Mouse (Mus musculus) cerebellum, postnatal 4 days (tissue): ENCODE results near the gene Slc16a6.
"Not testable (repeated sequence)": the region's sequence is repeated elsewhere in the genome, so short reads cannot be mapped to it uniquely, and the experiment has no call there.

ENCODE experiments used
- DNase-seq, 2 experiments: peaks; one replicate each; pipeline ENCODE4 v3.0.0; 2022; ENCODE audit warnings: low spot score in 2 of 2, mixed read lengths in 1 of 2

Slc16a6 gene

GRCm38 (mm10) chr11:109473171-109474085 lies at the start of gene Slc16a6, which contains the start of gene Arsg:
TSS of gene Slc16a6 (minus strand) at chr11:109473598.
TSS of gene Arsg (plus strand) at chr11:109473374.
- peak; percentile 63 to 85 for DNase-seq

GRCm38 (mm10) chr11:109520958-109521357 lies 47.6 kb upstream of the Slc16a6 start:
- DNase-seq = no peak

DNA sequence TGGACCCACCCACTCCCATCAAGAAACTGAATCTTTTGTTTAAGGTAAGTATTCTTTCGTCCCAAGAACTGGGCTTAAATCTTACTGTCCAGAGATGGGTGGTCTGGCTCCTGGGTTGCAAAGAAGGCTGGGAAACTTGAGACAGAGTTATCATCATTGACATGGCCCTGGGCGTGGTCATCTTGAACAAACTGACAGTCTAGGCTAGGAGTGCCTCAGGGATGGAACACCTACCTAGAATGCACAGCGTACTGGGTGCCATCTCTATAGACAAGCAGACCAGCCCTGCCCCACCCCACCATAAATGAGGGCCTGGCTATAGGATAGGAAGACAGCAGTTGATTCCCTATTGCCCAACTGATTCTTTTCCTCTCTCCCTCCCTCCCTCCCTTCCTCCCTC lies 44.4 kb upstream of the Slc16a6 start:
- no peak for DNase-seq

GRCm38 (mm10) chr11:109517330-109517729 lies 43.9 kb upstream of the Slc16a6 start:
- DNase-seq = no peak

DNA sequence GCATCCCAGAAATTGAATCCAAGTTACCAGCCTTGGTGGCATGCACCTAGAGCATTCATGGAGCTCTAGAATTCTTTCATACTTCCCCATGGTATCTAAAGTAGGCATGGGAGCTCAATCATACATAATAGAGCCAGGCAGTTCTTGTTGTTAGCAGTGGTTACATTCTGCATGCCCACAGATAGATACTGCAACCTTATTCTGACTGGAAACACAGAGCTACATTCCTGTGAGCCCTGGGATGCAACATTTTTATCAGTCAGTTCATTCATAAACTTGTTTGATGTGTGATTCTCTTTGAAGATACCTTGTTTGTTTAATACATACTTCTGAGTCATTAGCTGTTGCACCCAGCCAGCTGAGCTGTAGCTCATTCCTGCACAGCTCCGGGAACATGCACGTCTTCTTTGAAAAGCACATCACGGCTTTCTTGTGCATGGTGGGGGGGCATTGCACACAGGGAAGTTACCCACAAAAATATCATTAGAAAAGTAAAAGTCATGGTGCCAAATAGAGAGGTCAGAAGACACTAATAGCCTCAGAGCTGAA lies 40.7 kb upstream of the Slc16a6 start:
- no peak for DNase-seq

- no peak for DNase-seq
Measured at GRCm38 (mm10) chr11:109512995-109513675, 39.7 kb upstream of the Slc16a6 start.

DNA sequence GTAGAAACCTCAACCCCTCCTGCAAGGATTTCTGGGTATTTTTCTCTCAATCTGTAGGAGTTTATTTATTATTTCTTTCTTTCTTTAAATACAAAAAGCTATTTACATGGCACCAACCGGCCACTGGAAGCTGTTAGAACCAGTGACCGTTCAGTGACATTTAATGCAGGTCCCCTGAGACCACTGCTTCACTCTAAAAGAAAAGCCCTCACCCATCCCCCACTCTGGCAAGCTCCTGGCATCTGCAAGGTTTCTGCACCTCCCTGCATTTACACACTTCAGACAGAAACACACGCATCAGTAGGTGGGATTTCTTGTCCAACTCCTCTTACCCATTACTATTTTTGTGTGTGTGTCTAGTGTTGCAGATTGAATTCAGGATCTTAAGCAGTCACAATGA lies 33.7 kb upstream of the Slc16a6 start:
- DNase-seq = no peak

DNA sequence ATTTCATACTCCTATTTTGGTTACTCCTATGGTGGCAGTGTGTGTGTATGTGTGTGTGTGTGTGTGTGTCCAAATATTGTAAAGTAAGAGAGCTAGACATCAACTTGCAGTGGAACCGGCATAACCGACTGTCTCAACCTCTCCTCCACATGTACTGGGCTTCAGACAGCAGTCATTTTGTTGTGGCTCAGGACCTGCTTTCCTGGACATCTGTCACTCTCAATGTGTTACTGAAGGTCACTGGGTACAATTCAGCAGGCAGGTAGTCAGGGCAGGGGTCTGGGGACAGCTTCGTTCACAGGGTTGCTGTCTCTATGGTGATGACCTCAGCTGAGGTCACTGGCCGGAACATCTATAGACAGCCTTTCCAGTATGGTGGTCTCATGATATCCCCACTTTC lies 32.4 kb upstream of the Slc16a6 start:
- DNase-seq = no peak

DNA sequence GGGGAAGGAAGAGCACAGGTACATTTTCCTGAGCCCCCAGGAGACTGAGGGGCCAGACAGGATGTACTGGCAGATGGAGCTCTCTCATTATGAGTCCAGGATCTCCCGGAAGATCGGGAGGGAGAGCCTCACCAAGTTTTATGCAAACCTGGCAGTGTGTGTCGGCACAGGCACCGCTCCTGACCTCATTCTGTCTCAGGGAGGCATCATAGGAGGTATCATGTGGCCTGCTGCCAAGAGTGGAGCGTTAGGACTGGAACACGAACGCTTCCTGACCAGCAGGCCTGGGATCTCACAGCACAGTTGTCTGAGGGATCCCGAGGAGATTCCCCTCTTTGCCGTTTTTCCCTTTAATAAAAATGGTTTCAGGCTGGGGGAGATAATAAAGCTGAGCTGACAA lies 31.6 kb upstream of the Slc16a6 start:
- DNase-seq = peak in 1 of 2 experiments; percentile 34

- no peak for DNase-seq
Measured at GRCm38 (mm10) chr11:109500206-109500605, 26.8 kb upstream of the Slc16a6 start.

GRCm38 (mm10) chr11:109497990-109498389 lies 24.6 kb upstream of the Slc16a6 start:
- DNase-seq = no peak

- no peak for DNase-seq
Measured at GRCm38 (mm10) chr11:109496996-109497714, 23.8 kb upstream of the Slc16a6 start.

DNA sequence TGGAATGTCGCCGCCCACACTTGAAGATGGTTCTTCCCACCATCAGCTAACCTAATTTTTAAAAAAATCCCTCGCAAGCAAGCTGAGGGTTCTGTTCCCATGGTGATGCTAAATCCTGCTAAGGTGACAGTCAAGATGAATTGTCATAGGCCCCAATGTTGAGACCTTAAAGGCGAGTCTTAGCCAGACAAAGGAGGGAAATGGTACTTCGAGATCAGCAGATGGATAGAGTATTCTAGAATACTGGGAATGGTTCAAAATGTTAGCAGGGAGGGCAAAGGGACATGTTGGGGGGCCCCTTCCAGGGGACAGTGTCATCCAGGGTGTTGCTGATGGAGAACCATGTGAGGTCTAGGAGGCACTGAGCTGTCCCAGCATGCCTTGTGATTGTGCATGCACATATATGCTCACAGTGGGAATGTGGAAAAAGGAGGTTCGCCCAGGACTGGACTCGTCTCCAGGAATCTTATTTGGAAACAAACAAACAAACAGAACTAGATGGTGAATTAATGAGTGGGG lies 23.1 kb upstream of the Slc16a6 start:
- DNase-seq = no peak

DNA sequence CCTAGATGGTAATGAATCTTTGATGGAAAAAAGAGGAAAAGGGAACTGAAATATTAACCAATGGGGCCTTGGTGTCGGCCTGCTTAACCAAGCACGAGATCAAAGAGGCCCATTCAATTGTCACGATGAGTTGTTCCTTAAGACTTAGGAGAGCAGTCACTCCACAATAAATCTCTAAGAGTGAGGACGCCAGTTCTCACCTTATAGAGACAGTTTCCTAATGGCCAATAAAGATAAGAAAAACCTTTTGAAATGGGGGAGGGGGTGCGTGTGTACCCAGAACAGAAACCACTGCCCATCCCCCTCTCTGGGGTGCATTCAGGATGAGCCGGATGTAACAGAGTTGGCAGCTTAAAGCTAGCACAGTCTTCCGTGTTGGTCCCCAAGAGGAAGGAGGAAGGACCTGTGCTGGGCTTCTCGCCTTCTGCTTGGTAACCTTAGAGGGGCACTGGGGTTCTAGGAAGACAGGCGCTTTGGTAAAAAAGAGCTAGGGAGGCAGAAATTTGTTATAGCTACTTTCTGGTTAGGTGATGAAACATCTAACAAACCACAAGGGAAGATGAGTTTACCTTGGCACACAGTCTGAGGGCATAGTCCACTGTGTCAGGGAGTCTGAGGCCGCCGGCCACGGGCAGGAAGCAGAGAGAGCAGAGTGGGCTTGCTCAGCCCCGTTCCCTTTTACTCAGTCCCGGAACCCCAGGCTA lies 22.5 kb upstream of the Slc16a6 start:
- no peak for DNase-seq

DNA sequence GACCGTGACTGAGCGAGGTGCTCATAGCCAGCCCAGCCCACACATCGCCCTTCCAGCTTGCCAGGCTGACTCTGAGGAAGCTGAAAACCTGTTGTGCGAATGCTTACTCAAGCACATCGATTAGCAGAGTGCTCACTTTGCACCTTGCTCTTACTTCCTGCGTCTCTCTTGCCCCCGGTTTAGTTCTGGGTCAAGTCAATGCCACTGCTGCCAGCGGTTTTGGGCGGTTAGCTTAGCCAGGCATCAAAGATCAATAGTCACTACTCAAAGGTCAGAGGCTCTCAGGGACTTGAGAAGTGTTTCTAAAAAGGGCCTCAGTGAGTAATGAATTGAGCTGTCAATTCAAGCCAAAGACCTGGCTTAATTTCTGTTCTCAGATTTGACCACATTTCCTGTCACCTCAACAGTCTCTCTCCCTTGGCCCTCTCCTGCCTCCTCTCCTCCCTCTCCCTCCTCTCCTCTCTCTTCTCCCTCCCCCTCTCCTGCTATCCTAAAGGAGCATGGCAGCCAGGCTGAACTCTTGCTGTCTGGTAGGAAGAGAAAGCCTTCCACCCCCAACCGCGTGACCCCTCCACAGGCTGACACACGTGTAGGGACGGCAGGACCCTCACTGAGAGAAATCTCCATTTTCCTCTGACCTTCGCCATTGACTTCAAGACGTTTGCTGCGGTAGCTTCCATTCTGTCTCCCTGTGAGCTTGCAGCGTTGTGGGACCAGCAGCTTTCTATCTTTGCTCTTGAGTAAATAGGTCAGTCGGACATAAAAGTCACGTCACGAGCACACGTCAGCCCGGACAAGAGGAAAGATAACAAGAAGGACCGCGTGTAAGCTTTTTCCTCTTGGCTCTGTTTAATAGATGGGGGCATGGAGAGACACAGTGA lies 21.7 kb upstream of the Slc16a6 start:
- DNase-seq = no peak

DNA sequence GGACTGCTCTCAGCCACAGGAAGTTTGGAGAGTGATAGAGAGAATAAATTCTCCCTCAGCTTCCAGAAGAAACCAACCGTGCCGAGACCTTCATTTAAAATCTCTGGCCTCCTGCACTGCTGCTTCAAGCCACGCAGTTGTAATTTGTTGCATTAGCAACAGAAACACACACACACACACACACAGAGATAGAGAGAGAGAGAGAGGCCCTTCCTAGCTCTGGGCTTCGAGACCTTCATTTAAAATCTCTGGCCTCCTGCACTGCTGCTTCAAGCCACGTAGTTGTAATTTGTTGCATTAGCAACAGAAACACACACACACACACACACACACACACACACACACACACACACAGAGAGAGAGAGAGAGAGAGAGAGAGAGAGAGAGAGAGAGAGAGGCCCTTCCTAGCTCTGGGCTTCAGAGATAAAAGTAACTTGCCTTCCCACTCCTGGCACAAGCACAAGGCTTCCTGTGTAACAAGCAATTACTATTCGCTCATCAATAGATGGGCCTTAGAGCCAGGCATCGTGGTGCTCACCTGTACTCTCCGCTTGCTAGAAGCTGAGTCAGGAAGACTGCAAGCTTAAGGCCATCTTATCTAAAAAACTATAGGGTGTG lies 19.6 kb upstream of the Slc16a6 start:
- not testable (repeated sequence) for DNase-seq

DNA sequence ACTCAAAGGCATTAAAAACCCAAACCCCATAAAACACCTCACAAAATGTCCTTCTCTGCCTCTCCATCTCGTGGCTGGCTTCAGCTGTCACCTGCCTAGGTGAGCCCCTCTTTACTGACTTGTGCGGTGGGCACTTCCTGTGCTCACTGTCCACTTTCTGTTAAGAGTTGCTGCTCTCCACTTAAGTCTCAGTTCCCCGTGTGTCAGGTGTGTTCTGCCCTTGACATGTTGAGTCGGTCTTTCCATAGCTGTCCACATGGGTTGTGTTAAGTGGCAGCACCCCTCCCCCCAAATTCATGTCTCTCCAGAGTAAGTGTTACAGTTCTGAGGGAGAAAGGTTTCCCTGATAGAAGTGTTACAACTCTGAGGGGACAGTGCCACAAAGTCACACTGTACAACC lies 18.4 kb upstream of the Slc16a6 start:
- no peak for DNase-seq

GRCm38 (mm10) chr11:109489763-109490162 lies 16.4 kb upstream of the Slc16a6 start:
- DNase-seq = no peak

GRCm38 (mm10) chr11:109487991-109488684 lies 14.7 kb upstream of the Slc16a6 start:
- DNase-seq = no peak
